17 mouse cellular contexts compared by ENCODE assay signal in the genomic region with DNA sequence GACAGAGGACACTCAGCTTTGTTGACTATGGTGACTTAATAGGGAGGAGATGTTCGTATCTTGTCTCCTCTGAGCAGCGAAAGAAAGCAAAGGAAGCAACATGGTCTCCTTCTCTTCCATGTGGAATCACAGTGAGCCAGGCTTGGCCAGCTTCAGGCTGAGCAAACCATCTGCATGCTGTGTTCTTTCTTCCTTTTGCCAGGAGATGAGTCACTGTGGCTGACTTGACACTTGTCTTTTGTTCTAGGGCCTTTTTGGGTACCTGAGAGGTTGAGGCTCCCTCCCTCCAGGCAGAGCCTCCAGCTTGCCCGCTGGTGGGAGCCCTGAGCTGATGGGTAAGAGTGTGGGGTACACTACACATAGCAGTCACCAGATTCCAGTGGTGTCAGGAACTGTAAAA.
DNase-seq lines count a peak whose midpoint lies in the region; ATAC-seq and TF ChIP-seq lines count a peak whose summit lies in the region.
"Had no signal": no experiment of that assay in that cellular context is flagged by ENCODE, and none has a peak within 500 bp of the region (broad histone marks: within the 10 kb centered on the region; RNA-seq: fewer than 3 reads in every experiment).

No protein-coding gene starts in this region.

- H3K27ac ChIP-seq in layer of hippocampus, adult 2 months: peak overlapping the region; percentile 81
- no peak overlapping the region for H3K27ac ChIP-seq in intestine, postnatal 0 days (ENCODE audit: low read depth, low read length)
- H3K27ac ChIP-seq: neural tube, embryonic 12.5 days had no signal

- H3K36me3 ChIP-seq in intestine, postnatal 0 days (ENCODE audit: control insufficient read depth, insufficient read depth): no peaks in the 10 kb centered on the region
- H3K36me3 ChIP-seq: neural tube, embryonic 12.5 days had no signal

- TF ChIP-seq CTCF in layer of hippocampus, adult 2 months (conservative IDR thresholded peaks at IDR 0.05): no peak
- no peak for TF ChIP-seq CTCF in intestine, postnatal 0 days (IDR thresholded peaks at IDR 0.05; ENCODE audit: low read depth)

- WGBS in intestine, postnatal 0 days: 77% methylated on average over 3 of the region's 3 CpGs

- no peak for ATAC-seq in intestine, postnatal 0 days
- ATAC-seq: hindbrain, embryonic 16.5 days; Patski had no signal

- no peaks in the 10 kb centered on the region for H3K27me3 ChIP-seq in intestine, postnatal 0 days (replicated peaks; ENCODE audit: control insufficient read depth, insufficient read depth, low read length)
- H3K27me3 ChIP-seq: CH12.LX; neural tube, embryonic 12.5 days; Patski had no signal

- H3K9ac ChIP-seq in intestine, postnatal 0 days (ENCODE audit: low read depth, low read length): no peak overlapping the region
- H3K9ac ChIP-seq: neural tube, embryonic 12.5 days had no signal

- H3K4me3 ChIP-seq in layer of hippocampus, adult 2 months: no peak overlapping the region
- no peak overlapping the region for H3K4me3 ChIP-seq in intestine, postnatal 0 days (ENCODE audit: low read depth, low read length)
- H3K4me3 ChIP-seq: neural tube, embryonic 12.5 days had no signal

- H3K9me3 ChIP-seq in intestine, postnatal 0 days (ENCODE audit: control insufficient read depth): no peaks in the 10 kb centered on the region
- H3K9me3 ChIP-seq: neural tube, embryonic 12.5 days had no signal

- no peak for DNase-seq in layer of hippocampus, adult 2 months (ENCODE audit: low spot score in 2 of 2)
- DNase-seq in layer of hippocampus, adult 9-10 months (ENCODE audit: low spot score): no peak
- peak; percentile 76 for DNase-seq in 3T3-L1 (ENCODE audit: low read depth, low spot score)
- peak; percentile 35 for DNase-seq in NIH3T3 (ENCODE audit: low read depth)
- DNase-seq in cerebellum, postnatal 10 days: peak; percentile 55 to 63
- no peak for DNase-seq in embryo, embryonic 10 days (ENCODE audit: low spot score)
- DNase-seq: embryo, embryonic 11 days; heart, adult 18-20 months; kidney, adult 9 months; liver; lung, adult 2 months; midbrain, embryonic 14.5 days had no signal

- no peaks in the 10 kb centered on the region for H3K4me1 ChIP-seq in intestine, postnatal 0 days (replicated peaks; ENCODE audit: control insufficient read depth, insufficient read depth, low read length)
- H3K4me1 ChIP-seq: neural tube, embryonic 12.5 days had no signal

- H3K4me2 ChIP-seq in intestine, postnatal 0 days (replicated peaks; ENCODE audit: low read depth): no peak overlapping the region
- H3K4me2 ChIP-seq: neural tube, embryonic 12.5 days had no signal

Comparison
In these comparisons a context has a peak if more than half of its experiments do, and no peak if none do; other contexts are left out.
1. DNase-seq: peak in 3T3-L1 (single experiment), NIH3T3 (single experiment) and cerebellum, postnatal 10 days (2 of 2); none in layer of hippocampus, adult 2 months (0 of 2), layer of hippocampus, adult 9-10 months (single experiment) and embryo, embryonic 10 days (single experiment).